Mouse (Mus musculus): Measurements from ENCODE around the gene Cyfip2. TPM values are rescaled to one million over a fixed set of nuclear protein-coding genes. Genes with fewer than 3 reads are reported as not detected.

The Cyfip2 gene
- polyA plus RNA-seq, 1 experiment from 2014 or later, result 16.2 TPM

DNA sequence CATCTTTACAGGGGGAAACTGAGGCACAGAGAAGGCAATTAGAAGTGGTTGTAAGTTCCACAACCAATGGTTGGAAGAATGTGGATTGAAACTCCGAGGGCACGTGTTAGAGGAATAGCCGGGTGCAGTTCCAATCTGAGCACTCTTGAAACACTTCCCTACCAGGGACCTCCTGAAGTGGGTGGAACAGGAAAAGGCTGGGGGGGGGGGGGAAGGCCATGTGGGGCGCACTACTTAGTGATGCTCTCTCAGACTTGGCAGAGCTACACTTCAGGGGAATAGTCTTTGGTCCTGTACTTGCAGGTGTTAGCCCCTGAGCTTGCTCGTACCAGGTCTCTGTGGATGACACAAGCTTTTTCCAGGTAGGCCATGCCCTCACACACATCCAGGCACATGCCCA is 23.4 kb upstream of the Cyfip2 start:
- Histone ChIP-seq H3K9me3 (ENCODE audit: control insufficient read depth, low read length) (no peaks in the 10 kb centered on the region), H3K9ac (ENCODE audit: low read length) (no peak overlapping the region), H3K4me3 (ENCODE audit: low read depth, low read length) (no peak overlapping the region), H3K27me3 (ENCODE audit: control insufficient read depth, insufficient read depth, low read length) (no peaks in the 10 kb centered on the region), H3K36me3 (ENCODE audit: control insufficient read depth, insufficient read depth, low read length) (no peaks in the 10 kb centered on the region), H3K27ac (replicated peaks; ENCODE audit: low read depth, low read length) (no peak overlapping the region), H3K4me1 (ENCODE audit: control insufficient read depth, insufficient read depth, low read length) (no peaks in the 10 kb centered on the region), H3K4me2 (ENCODE audit: low read depth, severe bottlenecking) (no peak overlapping the region)
- DNase-seq (ENCODE audit: low spot score) (no peak), ATAC-seq (ENCODE audit: insufficient number of reproducible peaks, low FRiP score, low TSS enrichment, low read depth) (no peak)
- WGBS, result 91% methylated on average over 5 of the region's 5 CpGs

DNA sequence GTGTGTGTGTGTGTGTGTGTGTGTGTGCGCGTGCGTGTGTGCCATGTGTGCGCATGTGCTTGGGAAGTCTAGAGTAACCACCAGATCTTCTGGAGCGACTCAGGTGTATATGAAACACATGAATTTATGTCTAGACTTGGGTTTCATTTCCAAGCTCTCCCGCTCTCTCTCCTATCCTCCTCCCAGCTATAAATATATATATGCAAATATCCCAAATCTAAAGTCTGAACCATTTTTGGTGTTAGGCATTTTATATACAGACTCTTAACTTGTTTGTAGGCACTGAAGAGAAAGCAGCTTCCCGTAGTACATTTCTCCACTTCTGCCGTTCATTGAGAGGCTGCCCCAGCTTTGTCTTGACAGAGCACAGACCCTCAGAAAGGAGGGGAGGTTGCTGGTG is 19.6 kb upstream of the Cyfip2 start:
- Histone ChIP-seq H3K27me3 (ENCODE audit: control insufficient read depth, insufficient read depth, low read length) (no peaks in the 10 kb centered on the region), H3K4me1 (ENCODE audit: control insufficient read depth, insufficient read depth, low read length) (no peaks in the 10 kb centered on the region), H3K9me3 (ENCODE audit: control insufficient read depth, low read length) (no peaks in the 10 kb centered on the region), H3K36me3 (ENCODE audit: control insufficient read depth, insufficient read depth, low read length) (no peaks in the 10 kb centered on the region), H3K4me3 (ENCODE audit: low read depth, low read length) (no peak overlapping the region), H3K9ac (ENCODE audit: low read length) (no peak overlapping the region), H3K4me2 (ENCODE audit: low read depth, severe bottlenecking) (no peak overlapping the region), H3K27ac (replicated peaks; ENCODE audit: low read depth, low read length) (no peak overlapping the region)
- WGBS, result 93% methylated on average over 8 of the region's 8 CpGs
- DNase-seq (ENCODE audit: low spot score) (no peak), ATAC-seq (ENCODE audit: insufficient number of reproducible peaks, low FRiP score, low TSS enrichment, low read depth) (no peak)

DNA sequence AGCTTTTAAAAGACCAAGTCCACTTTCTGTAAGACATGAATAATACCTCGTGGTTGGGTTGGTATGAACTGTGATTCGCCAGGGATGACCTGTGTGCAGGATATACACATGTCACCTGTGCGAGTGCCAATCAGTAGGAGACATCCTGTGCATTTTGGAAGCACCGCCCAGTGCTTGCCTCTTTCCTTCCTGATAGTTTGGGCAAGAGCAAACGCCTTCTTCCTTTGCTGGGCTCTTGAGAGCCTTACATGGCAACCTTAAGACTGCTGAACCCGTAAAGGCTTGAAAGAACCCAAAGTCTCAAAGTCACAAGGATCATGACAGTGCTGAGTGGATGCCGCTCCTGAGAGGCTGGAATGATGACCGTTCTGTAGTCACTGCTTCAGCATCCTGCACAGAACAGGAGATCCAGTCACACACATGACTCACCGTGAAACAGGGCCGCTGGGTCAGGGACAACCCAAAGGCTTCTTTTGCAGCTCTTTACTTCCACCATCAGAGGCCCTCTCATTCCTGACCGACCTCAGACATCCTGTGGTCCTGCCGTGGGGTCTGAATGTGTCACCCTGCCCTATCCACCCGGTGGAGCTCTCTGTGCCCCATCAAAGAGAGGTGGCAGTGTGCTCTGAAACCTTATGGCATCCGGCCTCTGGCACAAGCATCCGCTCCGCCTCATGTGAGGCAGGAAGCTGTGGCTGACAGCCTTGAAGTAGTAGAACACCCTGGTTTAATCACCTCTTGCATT is 13.8 kb upstream of the Cyfip2 start:
- H3K9me3 ChIP-seq (ENCODE audit: control insufficient read depth, low read length), result no peaks in the 10 kb centered on the region
- no peak overlapping the region for H3K27ac ChIP-seq (replicated peaks; ENCODE audit: low read depth, low read length)
- H3K36me3 ChIP-seq (ENCODE audit: control insufficient read depth, insufficient read depth, low read length), result no peaks in the 10 kb centered on the region
- ATAC-seq (ENCODE audit: insufficient number of reproducible peaks, low FRiP score, low TSS enrichment, low read depth) (no peak), DNase-seq (ENCODE audit: low spot score) (no peak)
- peaks cover 3% of the 10 kb centered on the region; the same call in 1 of the 2 replicates for H3K4me1 ChIP-seq (ENCODE audit: control insufficient read depth, insufficient read depth, low read length)
- no peak overlapping the region for H3K4me3 ChIP-seq (ENCODE audit: low read depth, low read length)
- H3K4me2 ChIP-seq (ENCODE audit: low read depth, severe bottlenecking), result no peak overlapping the region
- H3K9ac ChIP-seq (ENCODE audit: low read length), result no peak overlapping the region
- WGBS, result 87% methylated on average over 16 of the region's 16 CpGs
- no peaks in the 10 kb centered on the region for H3K27me3 ChIP-seq (ENCODE audit: control insufficient read depth, insufficient read depth, low read length)

DNA sequence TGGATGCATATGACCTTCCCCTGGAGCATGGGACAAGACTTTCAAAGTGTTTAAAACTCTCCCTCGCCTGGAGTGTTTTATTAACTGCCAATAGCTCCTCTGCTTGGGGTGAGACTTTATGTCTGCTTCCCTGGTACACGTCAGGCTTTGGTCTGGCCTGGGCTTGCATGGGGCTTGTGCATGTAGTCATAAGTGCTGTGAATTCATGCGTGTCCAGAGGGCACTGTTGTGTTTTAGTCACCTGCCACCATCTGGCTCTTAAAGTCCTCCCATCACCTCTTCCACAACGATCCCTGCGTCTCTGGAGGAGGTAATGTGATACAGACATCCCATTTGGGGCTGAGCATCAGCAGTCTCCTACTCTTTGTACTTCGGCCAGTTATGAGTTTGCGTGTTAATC is 8.9 kb upstream of the Cyfip2 start:
- DNase-seq (ENCODE audit: low spot score) (peak; percentile 32), ATAC-seq (ENCODE audit: insufficient number of reproducible peaks, low FRiP score, low TSS enrichment, low read depth) (0 out of 2 replicates have a peak, but pooled peaks have one; percentile 31)
- Histone ChIP-seq H3K4me2 (ENCODE audit: low read depth, severe bottlenecking) (no peak overlapping the region), H3K27me3 (ENCODE audit: control insufficient read depth, insufficient read depth, low read length) (no peaks in the 10 kb centered on the region), H3K4me3 (ENCODE audit: low read depth, low read length) (no peak overlapping the region), H3K9me3 (ENCODE audit: control insufficient read depth, low read length) (no peaks in the 10 kb centered on the region), H3K9ac (ENCODE audit: low read length) (no peak overlapping the region), H3K4me1 (ENCODE audit: control insufficient read depth, insufficient read depth, low read length) (peaks cover 3% of the 10 kb centered on the region; the same call in 1 of the 2 replicates), H3K36me3 (ENCODE audit: control insufficient read depth, insufficient read depth, low read length) (no peaks in the 10 kb centered on the region), H3K27ac (replicated peaks; ENCODE audit: low read depth, low read length) (no peak overlapping the region)
- WGBS, result 34% methylated on average over 7 of the region's 7 CpGs

DNA sequence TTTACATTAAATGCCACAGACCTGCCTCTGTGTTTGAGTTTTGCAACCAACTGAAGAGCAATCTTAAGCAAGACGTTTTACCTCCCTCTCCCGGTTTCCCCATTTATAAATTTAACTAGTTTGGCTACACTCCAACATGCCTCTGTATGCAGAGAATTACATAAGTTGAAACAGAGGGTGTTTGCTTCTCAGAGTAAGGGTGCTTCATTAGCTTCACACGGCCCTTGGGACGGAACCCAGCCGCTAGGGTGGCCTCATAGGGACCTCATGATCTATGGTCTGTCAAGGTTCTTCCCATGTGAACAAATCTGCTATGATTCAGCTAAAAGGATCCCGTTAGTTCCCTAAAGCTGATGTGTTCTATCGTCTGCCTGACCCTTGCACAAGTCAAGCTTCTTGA is 1.9 kb upstream of the Cyfip2 start:
- Histone ChIP-seq H3K9ac (ENCODE audit: low read length) (no peak overlapping the region), H3K9me3 (ENCODE audit: control insufficient read depth, low read length) (no peaks in the 10 kb centered on the region), H3K4me3 (ENCODE audit: low read depth, low read length) (no peak overlapping the region), H3K27ac (replicated peaks; ENCODE audit: low read depth, low read length) (no peak overlapping the region), H3K4me2 (ENCODE audit: low read depth, severe bottlenecking) (no peak overlapping the region), H3K4me1 (ENCODE audit: control insufficient read depth, insufficient read depth, low read length) (peaks cover 14% of the 10 kb centered on the region), H3K27me3 (ENCODE audit: control insufficient read depth, insufficient read depth, low read length) (no peaks in the 10 kb centered on the region), H3K36me3 (ENCODE audit: control insufficient read depth, insufficient read depth, low read length) (no peaks in the 10 kb centered on the region)
- DNase-seq (ENCODE audit: low spot score) (no peak), ATAC-seq (ENCODE audit: insufficient number of reproducible peaks, low FRiP score, low TSS enrichment, low read depth) (no peak)
- 71% methylated on average over 7 of the region's 7 CpGs for WGBS

DNA sequence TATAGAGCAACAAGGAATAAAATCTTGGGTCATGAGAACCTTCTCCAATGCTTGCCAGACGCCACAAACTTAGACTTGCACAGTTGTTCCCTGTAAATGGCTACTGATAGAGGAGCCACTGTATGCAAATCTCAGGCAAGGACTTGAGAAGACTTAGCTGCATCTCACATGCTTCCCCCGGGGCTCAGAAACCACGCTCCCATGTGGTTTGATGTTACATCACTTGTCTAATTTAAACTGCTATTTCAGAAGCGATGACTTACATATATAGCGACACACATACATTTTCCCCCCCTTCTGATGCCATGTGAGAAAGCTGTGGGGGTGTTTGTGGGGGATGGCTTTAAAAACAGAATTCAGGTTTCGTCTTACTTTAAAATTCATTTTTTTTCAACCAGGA is 1.2 kb upstream of the Cyfip2 start:
- ATAC-seq (ENCODE audit: insufficient number of reproducible peaks, low FRiP score, low TSS enrichment, low read depth) (no peak), DNase-seq (ENCODE audit: low spot score) (no peak)
- H3K27me3 ChIP-seq (ENCODE audit: control insufficient read depth, insufficient read depth, low read length), result no peaks in the 10 kb centered on the region
- no peaks in the 10 kb centered on the region for H3K9me3 ChIP-seq (ENCODE audit: control insufficient read depth, low read length)
- no peak overlapping the region for H3K9ac ChIP-seq (ENCODE audit: low read length)
- H3K36me3 ChIP-seq (ENCODE audit: control insufficient read depth, insufficient read depth, low read length), result no peaks in the 10 kb centered on the region
- WGBS, result 87% methylated on average over 6 of the region's 6 CpGs
- no peak overlapping the region for H3K4me2 ChIP-seq (ENCODE audit: low read depth, severe bottlenecking)
- peaks cover 14% of the 10 kb centered on the region for H3K4me1 ChIP-seq (ENCODE audit: control insufficient read depth, insufficient read depth, low read length)
- H3K4me3 ChIP-seq (ENCODE audit: low read depth, low read length), result no peak overlapping the region
- H3K27ac ChIP-seq (replicated peaks; ENCODE audit: low read depth, low read length), result no peak overlapping the region

DNA sequence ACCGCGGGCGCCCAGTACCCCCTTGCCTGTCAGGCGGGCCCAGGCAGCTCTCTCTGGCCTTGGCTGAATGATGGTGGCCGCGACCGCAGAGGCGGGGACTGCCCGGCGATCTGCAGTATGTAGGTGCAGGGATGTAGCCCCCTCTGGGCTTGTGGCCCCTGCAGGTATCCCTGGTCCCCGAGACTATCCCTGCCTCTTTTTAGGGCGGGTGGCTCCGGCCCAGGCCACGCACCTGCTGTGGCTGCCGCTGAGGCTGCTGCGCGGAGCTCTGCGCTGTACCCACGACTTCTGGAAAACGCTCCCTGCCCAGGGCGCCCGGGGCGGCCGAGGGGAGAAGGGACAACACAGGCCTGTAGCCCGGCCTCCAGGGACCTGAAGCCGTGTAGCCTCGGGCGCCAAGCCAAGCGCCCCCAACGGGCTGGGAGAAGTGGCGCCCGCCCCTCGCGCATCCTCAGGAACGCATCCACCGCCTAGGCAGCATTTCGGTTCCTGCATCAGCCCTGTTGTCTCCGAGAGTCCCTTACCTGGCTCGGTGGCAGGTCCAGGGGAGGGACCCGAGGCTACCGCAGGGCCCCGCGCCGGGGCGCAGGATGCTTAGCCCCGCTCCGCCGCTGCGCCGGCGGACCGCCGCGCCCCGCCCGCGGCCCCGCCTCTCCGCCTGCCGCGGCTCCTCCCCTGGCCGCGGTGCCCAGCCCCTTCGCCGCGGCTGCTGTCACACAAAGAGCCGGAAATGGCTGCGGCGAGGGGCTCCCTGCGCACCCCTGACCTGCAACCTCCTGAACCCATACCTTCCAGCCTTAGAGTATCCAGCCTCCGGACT is 746 bp downstream of the Cyfip2 start:
- DNase-seq (ENCODE audit: low spot score), result peak; percentile 74
- Histone ChIP-seq H3K9ac (ENCODE audit: low read length) (peak overlapping the region; percentile 76), H3K4me3 (ENCODE audit: low read depth, low read length) (peak overlapping the region; percentile 79), H3K36me3 (ENCODE audit: control insufficient read depth, insufficient read depth, low read length) (no peaks in the 10 kb centered on the region), H3K9me3 (ENCODE audit: control insufficient read depth, low read length) (no peaks in the 10 kb centered on the region), H3K27ac (replicated peaks; ENCODE audit: low read depth, low read length) (no peak overlapping the region), H3K4me1 (ENCODE audit: control insufficient read depth, insufficient read depth, low read length) (peaks cover 14% of the 10 kb centered on the region), H3K4me2 (ENCODE audit: low read depth, severe bottlenecking) (peak overlapping the region; percentile 100), H3K27me3 (ENCODE audit: control insufficient read depth, insufficient read depth, low read length) (no peaks in the 10 kb centered on the region)
- ATAC-seq (ENCODE audit: insufficient number of reproducible peaks, low FRiP score, low TSS enrichment, low read depth), result peak; percentile 80; the same call in 1 of the 2 replicates
- WGBS, result under 1% methylated on average over 68 of the region's 71 CpGs

DNA sequence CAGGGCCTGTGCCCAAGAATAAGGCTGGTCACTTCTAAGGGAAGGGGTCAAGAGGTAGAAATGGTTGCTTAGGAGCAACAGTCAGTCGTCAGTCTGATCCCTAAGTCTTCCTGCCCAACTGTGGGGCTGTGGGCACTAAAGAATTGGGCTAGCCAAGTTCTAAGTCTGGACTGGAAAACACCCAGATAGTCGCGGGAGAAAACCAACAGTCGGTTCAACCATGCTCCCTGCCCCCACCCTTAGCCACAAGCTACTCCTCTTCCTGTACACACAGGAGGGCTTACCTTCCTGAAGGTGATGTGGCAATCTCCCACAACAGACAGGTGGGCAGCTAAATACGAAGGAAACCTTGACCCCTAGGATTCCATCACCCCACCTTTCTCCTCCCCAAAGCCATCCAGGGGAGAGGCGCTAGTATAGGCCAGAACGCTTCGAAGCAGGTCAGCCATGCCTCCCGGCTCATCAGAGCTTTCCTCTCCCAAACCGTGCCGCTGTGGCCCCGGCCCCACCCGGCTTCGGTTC is 1.4 kb downstream of the Cyfip2 start:
- 9% methylated on average over 14 of the region's 14 CpGs for WGBS

More for the DNA sequence above, 1.4 kb downstream of the Cyfip2 start:
- H3K4me1 ChIP-seq (ENCODE audit: control insufficient read depth, insufficient read depth, low read length), result peaks cover 14% of the 10 kb centered on the region
- peak overlapping the region; percentile 100 for H3K4me2 ChIP-seq (ENCODE audit: low read depth, severe bottlenecking)
- H3K36me3 ChIP-seq (ENCODE audit: control insufficient read depth, insufficient read depth, low read length), result no peaks in the 10 kb centered on the region
- peak; percentile 29; the same call in 1 of the 2 replicates for ATAC-seq (ENCODE audit: insufficient number of reproducible peaks, low FRiP score, low TSS enrichment, low read depth)
- peak overlapping the region; percentile 76 for H3K9ac ChIP-seq (ENCODE audit: low read length)
- DNase-seq (ENCODE audit: low spot score), result no peak
- H3K9me3 ChIP-seq (ENCODE audit: control insufficient read depth, low read length), result no peaks in the 10 kb centered on the region
- no peaks in the 10 kb centered on the region for H3K27me3 ChIP-seq (ENCODE audit: control insufficient read depth, insufficient read depth, low read length)
- H3K4me3 ChIP-seq (ENCODE audit: low read depth, low read length), result peak overlapping the region; percentile 79
- no peak overlapping the region for H3K27ac ChIP-seq (replicated peaks; ENCODE audit: low read depth, low read length)

All from limb, embryonic 11.5 days (tissue).